Mouse (Mus musculus) erythroblast, embryonic 14.5 days (primary cell): ENCODE measurements around the gene Sun1. TPM values are rescaled to one million over a fixed set of nuclear protein-coding genes. Genes with fewer than 3 reads are reported as not detected.

Experiments used
- H3K27me3 ChIP-seq: 2 replicates; pipeline ENCODE4 v1.6.1; 2012; ENCODE audit warnings: inconsistent platforms; ENCODE audit not compliant: control insufficient read depth
- H3K36me3 ChIP-seq: 2 replicates; pipeline ENCODE4 v1.6.1; 2012; ENCODE audit warnings: mild to moderate bottlenecking, inconsistent platforms; ENCODE audit not compliant: control insufficient read depth
- H3K4me1 ChIP-seq: 2 replicates; pipeline ENCODE4 v1.6.1; 2012; ENCODE audit warnings: inconsistent platforms; ENCODE audit not compliant: control insufficient read depth
- H3K4me3 ChIP-seq: replicated peaks from 2 replicates; pipeline ENCODE3; 2012; ENCODE audit warnings: moderate library complexity, mild to moderate bottlenecking, inconsistent platforms
- H3K9me3 ChIP-seq: 2 replicates; pipeline ENCODE4 v1.6.1; 2012; ENCODE audit warnings: low read length, inconsistent platforms, mixed read lengths; ENCODE audit not compliant: control insufficient read depth
- GATA1 ChIP-seq: IDR thresholded peaks from 2 replicates; pipeline ENCODE4 v1.6.1; 2012; ENCODE audit warnings: low read length, inconsistent platforms, mixed read lengths
- TAL1 ChIP-seq: IDR thresholded peaks from 3 replicates; pipeline ENCODE4 v1.6.1; 2012; ENCODE audit warnings: low read length, inconsistent platforms, mixed read lengths
- polyA plus RNA-seq: library from polyadenylated mRNA; stranded (reverse); fragments of >175 nt; gene quantifications from 2 replicates; pipeline ENCODE4 v1.2.3, GENCODE M21; 2012

Sun1 gene
- polyA plus RNA-seq, 1 experiment = 0.91 TPM

DNA sequence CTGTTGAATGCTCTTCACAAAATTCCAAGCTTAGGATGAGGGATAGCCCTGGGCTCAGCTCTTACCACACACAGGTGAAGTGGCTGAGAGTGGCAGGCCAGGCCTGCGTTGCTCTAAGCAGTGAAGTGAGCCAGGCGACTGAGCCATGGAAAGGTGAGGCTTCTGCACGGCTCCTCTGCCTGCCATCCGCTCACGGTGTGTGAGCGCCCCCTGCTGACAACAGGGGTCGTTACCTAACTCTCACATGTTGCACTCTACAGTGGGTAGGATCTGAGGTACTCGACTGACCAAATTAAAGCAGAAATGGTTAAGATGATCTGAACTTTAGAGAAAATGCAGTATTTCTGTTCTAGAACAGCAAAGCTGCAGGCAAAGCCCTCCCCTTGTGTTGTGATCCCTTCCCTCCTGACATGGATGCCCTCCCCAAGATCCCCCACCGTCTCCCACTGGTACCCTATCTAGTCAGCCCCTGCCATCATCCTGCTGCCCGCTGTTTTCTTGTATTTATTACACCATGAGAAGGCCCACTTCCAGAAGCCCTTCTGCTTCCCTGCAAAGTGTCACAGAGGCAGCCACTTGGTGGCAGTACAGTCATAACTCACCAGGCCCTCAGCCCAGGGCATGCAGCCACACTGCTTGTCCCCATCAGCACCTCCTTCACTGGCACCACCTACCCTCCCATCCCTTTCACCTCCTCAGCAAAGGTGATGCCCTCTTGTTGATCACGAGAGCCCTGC is 21.4 kb upstream of the Sun1 start:
- peaks cover 88% of the 10 kb centered on the region for H3K36me3 ChIP-seq
- H3K9me3 ChIP-seq = no peaks in the 10 kb centered on the region
- no peak for TF ChIP-seq TAL1
- TF ChIP-seq GATA1 = no peak
- H3K4me1 ChIP-seq = peaks cover 9% of the 10 kb centered on the region
- no peaks in the 10 kb centered on the region for H3K27me3 ChIP-seq
- H3K4me3 ChIP-seq = no peak overlapping the region

DNA sequence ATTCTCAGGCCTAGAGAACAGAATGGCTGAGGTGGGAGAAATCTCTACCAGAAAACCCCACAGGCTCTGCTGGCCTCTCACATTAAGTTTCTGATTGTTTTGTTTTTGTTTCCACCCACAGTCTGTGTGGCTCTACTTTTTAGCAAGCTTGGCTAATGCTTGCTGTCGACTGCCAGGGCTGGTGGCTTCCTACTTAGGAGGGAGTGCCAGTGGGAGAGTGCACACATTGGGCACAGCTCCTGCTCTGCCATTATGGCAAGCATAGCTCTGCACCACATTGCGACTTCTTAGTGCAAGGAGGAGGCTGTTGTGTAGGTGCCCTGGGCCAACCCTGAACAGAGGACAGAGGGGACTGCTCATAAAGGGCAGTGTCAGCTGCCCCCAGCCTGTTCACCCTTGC is 17.3 kb upstream of the Sun1 start:
- no peaks in the 10 kb centered on the region for H3K27me3 ChIP-seq
- no peaks in the 10 kb centered on the region for H3K9me3 ChIP-seq
- peaks cover 9% of the 10 kb centered on the region for H3K4me1 ChIP-seq
- H3K36me3 ChIP-seq = peaks cover 85% of the 10 kb centered on the region
- H3K4me3 ChIP-seq = no peak overlapping the region
- no peak for TF ChIP-seq GATA1
- TF ChIP-seq TAL1 = no peak

DNA sequence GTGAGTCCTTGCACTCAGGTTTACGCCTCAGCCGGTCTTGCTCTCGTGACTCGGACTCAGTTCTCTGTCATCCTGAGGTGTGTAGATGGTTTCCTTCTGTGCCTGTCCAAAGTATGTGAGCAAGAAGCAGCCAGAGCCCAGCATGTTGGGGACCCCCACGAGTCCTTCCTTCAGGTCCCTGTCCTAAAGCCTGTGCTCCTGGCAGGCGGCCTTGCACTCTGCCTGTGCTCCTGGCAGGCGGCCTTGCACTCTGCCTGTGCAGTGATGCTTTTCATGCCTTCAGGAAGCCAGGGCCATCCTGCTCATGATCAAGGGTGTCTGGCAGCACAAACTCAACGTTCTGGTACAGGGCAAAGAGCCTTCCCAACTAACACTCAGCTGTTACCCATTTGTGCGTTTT is 16.8 kb upstream of the Sun1 start:
- no peaks in the 10 kb centered on the region for H3K9me3 ChIP-seq
- TF ChIP-seq TAL1 (no peak), GATA1 (no peak)
- no peaks in the 10 kb centered on the region for H3K27me3 ChIP-seq
- peaks cover 81% of the 10 kb centered on the region for H3K36me3 ChIP-seq
- peaks cover 9% of the 10 kb centered on the region for H3K4me1 ChIP-seq
- no peak overlapping the region for H3K4me3 ChIP-seq

DNA sequence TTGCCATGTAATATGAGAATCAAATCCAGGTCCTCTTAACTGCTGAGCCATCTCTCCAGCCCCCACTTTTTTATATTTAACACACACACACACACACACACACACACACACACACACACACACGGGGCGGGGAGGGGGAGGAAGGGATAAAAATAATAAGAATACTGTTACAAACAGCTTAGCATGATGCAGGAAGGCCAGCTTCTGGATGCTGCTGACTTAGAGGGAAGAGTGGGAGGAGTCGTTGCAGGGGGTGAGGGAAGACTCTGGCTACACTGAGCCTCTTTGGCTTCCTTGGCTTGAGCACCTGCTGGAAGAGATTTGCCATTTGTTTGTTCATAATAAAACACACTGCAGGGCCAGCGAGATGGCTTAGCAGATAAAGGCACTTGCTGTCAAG is 15.5 kb upstream of the Sun1 start:
- H3K4me3 ChIP-seq = no peak overlapping the region
- TF ChIP-seq GATA1 = no peak
- TF ChIP-seq TAL1 = no peak
- no peaks in the 10 kb centered on the region for H3K9me3 ChIP-seq
- H3K27me3 ChIP-seq = no peaks in the 10 kb centered on the region
- no peaks in the 10 kb centered on the region; the same call in 1 of the 2 replicates for H3K4me1 ChIP-seq
- peaks cover 72% of the 10 kb centered on the region for H3K36me3 ChIP-seq

DNA sequence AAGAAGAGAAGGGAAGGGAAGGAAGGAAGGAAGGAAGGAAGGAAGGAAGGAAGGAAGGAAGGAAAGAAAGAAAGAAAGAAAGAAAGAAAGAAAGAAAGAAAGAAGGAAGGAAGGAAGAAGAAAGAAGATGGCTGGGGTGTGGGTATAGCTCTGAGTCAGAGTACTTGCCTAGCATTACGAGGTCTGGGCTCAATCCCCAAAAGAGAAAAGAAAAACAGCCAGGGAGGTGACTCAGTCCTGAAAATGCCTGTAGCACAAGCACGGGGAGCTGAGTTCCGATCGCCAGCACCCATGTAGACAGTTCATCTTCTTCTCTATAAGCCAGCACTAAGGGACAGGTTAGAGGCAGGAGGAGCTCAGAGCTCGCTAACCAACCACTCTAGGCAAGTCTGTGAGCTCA is 10.7 kb upstream of the Sun1 start:
- Histone ChIP-seq H3K27me3 (no peaks in the 10 kb centered on the region), H3K36me3 (peaks cover 28% of the 10 kb centered on the region), H3K4me3 (no peak overlapping the region), H3K9me3 (no peaks in the 10 kb centered on the region), H3K4me1 (peaks cover 9% of the 10 kb centered on the region)
- no peak for TF ChIP-seq TAL1
- TF ChIP-seq GATA1 = no peak

DNA sequence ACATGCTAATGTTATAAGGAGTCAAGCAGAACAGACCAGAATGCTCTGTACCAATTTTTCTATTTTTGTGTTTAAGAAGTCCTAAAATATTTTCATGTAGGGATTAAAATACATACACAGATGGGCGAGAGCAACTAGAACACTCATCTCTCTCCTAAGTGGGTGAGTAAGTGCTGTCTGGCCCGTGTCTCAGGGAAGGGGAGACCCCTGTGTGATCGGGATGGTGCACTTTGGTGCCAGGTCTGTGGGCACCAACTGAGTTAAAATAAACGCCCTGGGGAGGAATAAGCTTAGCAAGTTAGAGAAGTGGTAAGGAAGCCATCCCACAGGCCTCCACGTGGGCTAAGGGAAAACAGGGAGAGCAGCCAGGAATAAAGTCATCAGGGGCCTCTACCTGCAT is 9.5 kb upstream of the Sun1 start:
- Histone ChIP-seq H3K9me3 (no peaks in the 10 kb centered on the region), H3K36me3 (peaks cover 17% of the 10 kb centered on the region), H3K4me1 (peaks cover 22% of the 10 kb centered on the region), H3K27me3 (no peaks in the 10 kb centered on the region), H3K4me3 (no peak overlapping the region)
- no peak for TF ChIP-seq GATA1
- no peak for TF ChIP-seq TAL1

DNA sequence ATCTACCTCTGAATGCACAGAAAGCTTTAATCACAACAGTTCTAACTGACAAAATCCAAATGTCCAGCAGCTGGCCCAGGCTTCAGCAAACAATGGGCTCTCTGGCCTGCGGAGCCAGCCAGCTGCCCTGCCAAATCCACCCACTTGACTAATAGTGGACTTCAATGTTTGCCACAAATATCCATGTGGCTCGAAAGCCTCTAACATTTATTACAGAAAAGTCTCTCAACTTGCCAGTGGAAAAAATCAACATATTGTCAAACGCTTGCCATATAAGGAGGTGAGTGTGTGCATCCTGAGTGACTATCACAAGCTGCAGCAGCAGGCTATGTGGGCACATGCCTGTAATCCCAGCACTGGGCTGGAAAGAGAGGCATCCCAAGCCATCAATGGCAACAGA is 1.7 kb upstream of the Sun1 start:
- H3K9me3 ChIP-seq = no peaks in the 10 kb centered on the region
- no peak overlapping the region for H3K4me3 ChIP-seq
- no peak for TF ChIP-seq GATA1
- TF ChIP-seq TAL1 = no peak
- no peaks in the 10 kb centered on the region for H3K27me3 ChIP-seq
- peaks cover 19% of the 10 kb centered on the region for H3K36me3 ChIP-seq
- peaks cover 88% of the 10 kb centered on the region for H3K4me1 ChIP-seq

DNA sequence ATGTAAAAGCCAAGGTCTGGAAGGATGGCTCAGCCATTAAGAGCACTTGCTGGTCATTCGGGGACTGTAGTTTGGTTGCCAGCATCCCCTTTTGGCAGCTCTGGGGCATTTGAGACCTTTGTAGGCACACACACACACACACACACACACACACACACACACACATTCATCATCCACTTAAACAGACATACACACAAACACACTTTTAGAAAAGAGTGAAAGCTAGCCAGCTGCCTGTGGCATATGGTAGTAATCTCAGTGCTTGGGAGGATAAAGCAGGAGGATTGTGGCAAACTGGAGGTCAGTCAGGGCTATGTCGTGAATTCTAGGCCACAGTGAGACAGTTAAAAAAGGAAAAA is 822 bp upstream of the Sun1 start:
- H3K36me3 ChIP-seq = peaks cover 25% of the 10 kb centered on the region
- TF ChIP-seq TAL1 (no peak), GATA1 (no peak)
- H3K4me3 ChIP-seq = peak overlapping the region; percentile 98
- H3K9me3 ChIP-seq = no peaks in the 10 kb centered on the region
- peaks cover 93% of the 10 kb centered on the region for H3K4me1 ChIP-seq
- H3K27me3 ChIP-seq = no peaks in the 10 kb centered on the region

DNA sequence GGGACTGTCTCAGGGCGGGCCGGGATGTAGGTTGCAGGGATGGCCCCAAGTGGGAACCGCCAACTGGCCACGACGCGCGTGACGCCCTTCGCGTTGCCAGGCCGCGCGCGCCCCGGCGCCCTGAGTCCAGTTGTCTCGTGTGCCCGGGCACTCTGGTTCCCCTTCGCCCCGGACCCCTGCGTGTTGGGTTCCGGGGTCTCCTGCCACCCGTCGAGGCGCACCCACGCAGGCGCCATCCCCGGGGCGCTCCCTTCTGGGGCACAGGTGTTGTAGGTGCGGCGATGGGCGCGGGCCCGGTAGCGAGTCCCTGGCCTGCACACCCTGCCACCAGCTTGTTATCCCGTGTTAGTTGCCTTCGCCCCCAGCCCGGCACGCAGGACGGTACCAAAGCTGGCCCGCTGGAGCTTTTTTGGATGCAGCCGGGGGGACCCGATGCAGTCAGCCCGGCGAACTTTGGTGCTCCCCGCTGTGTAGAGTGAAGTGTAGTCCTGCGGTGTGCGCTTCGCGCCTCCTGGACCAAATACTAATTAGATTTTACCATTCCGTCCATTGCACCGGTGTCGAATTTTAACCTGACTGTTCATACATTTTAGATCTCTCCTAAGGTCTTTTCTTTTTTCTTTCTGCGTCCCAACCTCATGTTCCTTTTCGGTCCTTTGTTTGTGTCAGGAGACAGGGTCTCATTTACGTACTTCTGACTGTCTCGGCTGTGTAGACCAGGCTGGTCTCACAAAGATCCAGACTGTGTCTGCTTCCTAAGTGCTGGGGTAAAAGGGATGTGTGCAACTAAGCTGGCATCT is 533 bp downstream of the Sun1 start:
- H3K4me1 ChIP-seq = peaks cover 93% of the 10 kb centered on the region
- peaks cover 38% of the 10 kb centered on the region for H3K36me3 ChIP-seq
- peak overlapping the region; percentile 98 for H3K4me3 ChIP-seq
- H3K9me3 ChIP-seq = no peaks in the 10 kb centered on the region
- TF ChIP-seq GATA1 (no peak), TAL1 (no peak)
- no peaks in the 10 kb centered on the region for H3K27me3 ChIP-seq

DNA sequence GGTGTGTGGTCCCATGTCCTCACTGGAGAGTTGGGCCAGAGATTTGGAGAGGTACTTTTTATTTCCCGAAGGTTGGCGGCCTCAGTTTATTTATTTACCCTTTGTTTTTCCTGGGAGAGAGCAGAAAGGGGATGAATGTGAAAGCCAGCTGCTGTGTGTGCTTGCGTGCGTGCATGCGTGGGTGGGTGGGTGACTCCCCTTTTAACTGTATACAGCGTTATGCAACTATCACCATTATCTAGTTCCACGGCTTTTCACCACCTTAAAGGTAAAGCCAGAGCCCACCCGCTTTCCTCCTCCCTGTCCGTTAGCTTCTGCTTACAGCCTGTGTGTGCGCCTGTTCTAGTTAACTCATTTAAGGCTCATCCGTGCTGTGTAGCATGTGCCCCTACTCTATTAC is 1.7 kb downstream of the Sun1 start:
- Histone ChIP-seq H3K36me3 (peaks cover 46% of the 10 kb centered on the region), H3K4me1 (peaks cover 93% of the 10 kb centered on the region), H3K4me3 (peak overlapping the region; percentile 98), H3K9me3 (no peaks in the 10 kb centered on the region), H3K27me3 (no peaks in the 10 kb centered on the region)
- no peak for TF ChIP-seq GATA1
- no peak for TF ChIP-seq TAL1
